Mouse (Mus musculus): ENCODE data around the gene Grin2d. TPM values are rescaled to one million over a fixed set of nuclear protein-coding genes. Genes with fewer than 3 reads are reported as not detected.

Gene Grin2d
- polyA plus RNA-seq, 1 experiment from 2014 or later, result 0.21 TPM

GRCm38 (mm10) chr7:45896517-45897257 is 18.5 kb upstream of the Grin2d start, which contains the start of the genes Syngr4 and Tmem143:
Syngr4 (minus strand) TSS chr7:45896714.
Tmem143 (plus strand) TSS chr7:45896941.
- Histone ChIP-seq H3K9me3 (replicated peaks) (no peaks in the 10 kb centered on the region), H3K4me1 (replicated peaks) (peaks cover 13% of the 10 kb centered on the region), H3K4me3 (peak within 1 kb of the TSS; percentile 61), H3K4me2 (peak within 1 kb of the TSS; percentile 93), H3K27ac (peak within 1 kb of the TSS; percentile 82), H3K27me3 (no peaks in the 10 kb centered on the region), H3K9ac (peak within 1 kb of the TSS; percentile 69), H3K36me3 (no peaks in the 10 kb centered on the region)
- ATAC-seq (replicated peaks; ENCODE audit: insufficient number of reproducible peaks, insufficient read depth, low FRiP score, low read depth), result peak; percentile 90
- under 1% methylated on average over 40 of the region's 40 CpGs for WGBS

GRCm38 (mm10) chr7:45895931-45896516 is 17.8 kb upstream of the Grin2d start:
- Histone ChIP-seq H3K4me3 (peak overlapping the region; percentile 61), H3K9me3 (replicated peaks) (no peaks in the 10 kb centered on the region), H3K27me3 (no peaks in the 10 kb centered on the region), H3K4me2 (peak overlapping the region; percentile 93), H3K4me1 (replicated peaks) (peaks cover 13% of the 10 kb centered on the region), H3K27ac (peak overlapping the region; percentile 28; the same call in 1 of the 2 replicates), H3K36me3 (no peaks in the 10 kb centered on the region), H3K9ac (no peak overlapping the region)
- ATAC-seq (replicated peaks; ENCODE audit: insufficient number of reproducible peaks, insufficient read depth, low FRiP score, low read depth), result 0 out of 2 replicates have a peak, but pooled peaks have one; percentile 1
- 67% methylated on average over 6 of the region's 6 CpGs for WGBS

- no peak for ATAC-seq (replicated peaks; ENCODE audit: insufficient number of reproducible peaks, insufficient read depth, low FRiP score, low read depth)
- no peak overlapping the region for H3K27ac ChIP-seq
- no peak overlapping the region for H3K4me2 ChIP-seq
- H3K9me3 ChIP-seq (replicated peaks), result no peaks in the 10 kb centered on the region
- H3K4me3 ChIP-seq, result no peak overlapping the region
- no peaks in the 10 kb centered on the region for H3K36me3 ChIP-seq
- H3K27me3 ChIP-seq, result no peaks in the 10 kb centered on the region
- H3K9ac ChIP-seq, result no peak overlapping the region
- 84% methylated on average over 2 of the region's 2 CpGs for WGBS
- peaks cover 7% of the 10 kb centered on the region for H3K4me1 ChIP-seq (replicated peaks)
Measured at GRCm38 (mm10) chr7:45892651-45893050, 14.5 kb upstream of the Grin2d start.

- ATAC-seq (replicated peaks; ENCODE audit: insufficient number of reproducible peaks, insufficient read depth, low FRiP score, low read depth), result no peak
- WGBS, result 36% methylated on average over 3 of the region's 3 CpGs
Measured at GRCm38 (mm10) chr7:45887246-45887645, 9.1 kb upstream of the Grin2d start.

GRCm38 (mm10) chr7:45881011-45881410 is 2.8 kb upstream of the Grin2d start:
- WGBS, result 92% methylated on average over 2 of the region's 2 CpGs
- Histone ChIP-seq H3K9me3 (replicated peaks) (no peaks in the 10 kb centered on the region), H3K36me3 (peaks cover 85% of the 10 kb centered on the region), H3K4me1 (replicated peaks) (no peaks in the 10 kb centered on the region), H3K4me2 (no peak overlapping the region), H3K9ac (no peak overlapping the region), H3K27me3 (no peaks in the 10 kb centered on the region), H3K4me3 (no peak overlapping the region), H3K27ac (no peak overlapping the region)
- ATAC-seq (replicated peaks; ENCODE audit: insufficient number of reproducible peaks, insufficient read depth, low FRiP score, low read depth), result no peak

More at GRCm38 (mm10) chr7:45887246-45887645, 9.1 kb upstream of the Grin2d start:
- H3K27me3 ChIP-seq, result no peaks in the 10 kb centered on the region
- H3K9ac ChIP-seq, result no peak overlapping the region
- peaks cover 28% of the 10 kb centered on the region for H3K36me3 ChIP-seq
- H3K9me3 ChIP-seq (replicated peaks), result no peaks in the 10 kb centered on the region
- H3K4me3 ChIP-seq, result no peak overlapping the region
- no peaks in the 10 kb centered on the region; the same call in 1 of the 2 replicates for H3K4me1 ChIP-seq (replicated peaks)
- no peak overlapping the region for H3K27ac ChIP-seq
- no peak overlapping the region for H3K4me2 ChIP-seq

GRCm38 (mm10) chr7:45880531-45880930 is 2.4 kb upstream of the Grin2d start:
- ATAC-seq (replicated peaks; ENCODE audit: insufficient number of reproducible peaks, insufficient read depth, low FRiP score, low read depth), result no peak
- H3K4me2 ChIP-seq, result no peak overlapping the region
- H3K27me3 ChIP-seq, result no peaks in the 10 kb centered on the region
- H3K36me3 ChIP-seq, result peaks cover 86% of the 10 kb centered on the region
- H3K9ac ChIP-seq, result no peak overlapping the region
- H3K9me3 ChIP-seq (replicated peaks), result no peaks in the 10 kb centered on the region
- no peak overlapping the region for H3K27ac ChIP-seq
- no peaks in the 10 kb centered on the region for H3K4me1 ChIP-seq (replicated peaks)
- 98% methylated on average over 4 of the region's 4 CpGs for WGBS
- H3K4me3 ChIP-seq, result no peak overlapping the region

- peaks cover 2% of the 10 kb centered on the region; the same call in 1 of the 2 replicates for H3K27me3 ChIP-seq
- no peaks in the 10 kb centered on the region for H3K9me3 ChIP-seq (replicated peaks)
- H3K36me3 ChIP-seq, result peaks cover 69% of the 10 kb centered on the region
- H3K9ac ChIP-seq, result no peak overlapping the region
- peaks cover 16% of the 10 kb centered on the region for H3K4me1 ChIP-seq (replicated peaks)
- H3K4me2 ChIP-seq, result no peak overlapping the region
- no peak overlapping the region for H3K27ac ChIP-seq
- WGBS, result 91% methylated on average over 7 of the region's 7 CpGs
- no peak overlapping the region for H3K4me3 ChIP-seq
- ATAC-seq (replicated peaks; ENCODE audit: insufficient number of reproducible peaks, insufficient read depth, low FRiP score, low read depth), result no peak
Measured at GRCm38 (mm10) chr7:45876895-45877294, 1.3 kb downstream of the Grin2d start.

- WGBS, result 2% methylated on average over 28 of the region's 28 CpGs
- ATAC-seq (replicated peaks; ENCODE audit: insufficient number of reproducible peaks, insufficient read depth, low FRiP score, low read depth), result peak; percentile 34
- H3K4me1 ChIP-seq (replicated peaks), result peaks cover 43% of the 10 kb centered on the region
- H3K4me2 ChIP-seq, result peak overlapping the region; percentile 69
- peaks cover 34% of the 10 kb centered on the region for H3K36me3 ChIP-seq
- peak overlapping the region; percentile 96 for H3K27ac ChIP-seq
- H3K4me3 ChIP-seq, result peak overlapping the region; percentile 96
- H3K9ac ChIP-seq, result peak overlapping the region; percentile 97
- H3K27me3 ChIP-seq, result peaks cover 33% of the 10 kb centered on the region
- H3K9me3 ChIP-seq (replicated peaks), result no peaks in the 10 kb centered on the region
Measured at GRCm38 (mm10) chr7:45873061-45873947, 4.9 kb downstream of the Grin2d start.

GRCm38 (mm10) chr7:45872624-45873023 is 5.6 kb downstream of the Grin2d start, which contains the start of gene Kdelr1:
Kdelr1 (plus strand) TSS chr7:45872772.
- ATAC-seq (replicated peaks; ENCODE audit: insufficient number of reproducible peaks, insufficient read depth, low FRiP score, low read depth), result peak; percentile 74
- Histone ChIP-seq H3K36me3 (peaks cover 29% of the 10 kb centered on the region), H3K4me1 (replicated peaks) (peaks cover 49% of the 10 kb centered on the region), H3K27me3 (peaks cover 40% of the 10 kb centered on the region), H3K27ac (peak within 1 kb of the TSS; percentile 96), H3K9ac (peak within 1 kb of the TSS; percentile 97), H3K4me3 (peak within 1 kb of the TSS; percentile 96), H3K4me2 (peak within 1 kb of the TSS; percentile 69), H3K9me3 (replicated peaks) (no peaks in the 10 kb centered on the region)
- WGBS, result under 1% methylated on average over 18 of the region's 18 CpGs

GRCm38 (mm10) chr7:45870282-45871058 is 7.7 kb downstream of the Grin2d start:
- H3K4me3 ChIP-seq, result peak overlapping the region; percentile 31
- no peak for ATAC-seq (replicated peaks; ENCODE audit: insufficient number of reproducible peaks, insufficient read depth, low FRiP score, low read depth)
- no peak overlapping the region for H3K27ac ChIP-seq
- no peaks in the 10 kb centered on the region for H3K9me3 ChIP-seq (replicated peaks)
- H3K27me3 ChIP-seq, result peaks cover 48% of the 10 kb centered on the region
- H3K9ac ChIP-seq, result peak overlapping the region; percentile 33
- WGBS, result 4% methylated on average over 29 of the region's 30 CpGs
- H3K36me3 ChIP-seq, result peaks cover 8% of the 10 kb centered on the region
- H3K4me2 ChIP-seq, result peak overlapping the region; percentile 61
- peaks cover 62% of the 10 kb centered on the region for H3K4me1 ChIP-seq (replicated peaks)
